Mouse (Mus musculus) olfactory bulb, adult 2 months (tissue): Measurements from ENCODE around the gene Med24.

Experiments used
- CTCF ChIP-seq: fragments of 200-500 bp; IDR thresholded peaks from 2 replicates; pipeline ENCODE4 v1.5.1; 2012; ENCODE audit warnings: low read depth, mild to moderate bottlenecking, low read length, moderate library complexity; ENCODE audit not compliant: insufficient read depth
- POLR2A ChIP-seq: fragments of 200-500 bp; IDR thresholded peaks from 2 replicates; pipeline ENCODE4 v1.6.1; 2012; ENCODE audit warnings: mild to moderate bottlenecking, low read depth, low read length, moderate library complexity; ENCODE audit not compliant: insufficient read depth

GRCm38 (mm10) chr11:98711046-98711434 is 18.2 kb downstream of the Med24 start:
- no peak for TF ChIP-seq CTCF
- no peak for TF ChIP-seq POLR2A
